Mouse (Mus musculus) erythroblast, embryonic 14.5 days (primary cell): ENCODE measurements around the gene Dnlz.

Source experiments
- GATA1 ChIP-seq: IDR thresholded peaks from 2 replicates; pipeline ENCODE4 v1.6.1; 2012; ENCODE audit warnings: low read length, inconsistent platforms, mixed read lengths
- TAL1 ChIP-seq: IDR thresholded peaks from 3 replicates; pipeline ENCODE4 v1.6.1; 2012; ENCODE audit warnings: low read length, inconsistent platforms, mixed read lengths

DNA sequence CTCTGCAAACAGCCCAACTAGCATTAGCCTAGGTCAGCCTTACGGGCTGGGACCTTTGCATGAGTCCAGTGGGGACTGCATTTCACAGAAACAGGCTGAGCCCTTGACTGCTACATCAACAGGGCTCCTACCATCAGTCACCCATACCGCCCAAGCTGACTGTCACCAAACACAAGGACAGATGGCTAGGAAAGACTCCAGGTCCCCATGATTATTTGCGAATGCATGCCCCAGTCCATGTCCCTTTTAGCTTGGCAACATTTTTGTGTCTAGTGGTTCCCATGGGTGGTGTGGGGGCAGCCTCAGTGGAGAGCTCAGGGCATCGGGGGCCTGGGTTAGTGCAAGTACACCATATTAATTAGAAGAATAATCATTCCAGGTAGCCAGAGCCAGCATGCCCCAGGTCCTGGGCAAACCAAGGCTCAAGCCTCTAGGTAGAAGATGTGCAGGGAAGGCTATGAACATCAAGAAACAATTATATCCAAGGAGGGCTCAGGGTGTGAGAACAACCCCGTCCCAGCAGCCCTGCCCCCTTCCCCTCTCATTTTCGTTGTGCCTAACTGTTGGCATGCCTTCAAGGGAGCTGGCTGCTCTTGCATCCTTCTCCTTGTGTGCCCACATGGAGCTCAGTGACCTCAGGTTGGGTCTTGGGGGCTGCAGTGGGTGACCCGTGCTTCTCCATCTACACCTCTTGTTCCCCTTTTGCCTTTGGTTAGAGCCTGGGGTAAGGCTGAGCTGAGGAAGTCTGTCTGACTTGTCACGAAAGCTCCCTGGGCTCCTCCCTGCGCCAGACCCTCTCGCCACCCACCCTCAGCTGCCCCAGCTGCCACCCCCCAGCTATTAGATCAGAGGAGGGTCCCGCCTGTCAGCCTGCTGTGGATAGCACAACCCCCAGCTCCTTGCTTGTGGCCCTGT lies 1.4 kb upstream of the Dnlz start:
- TF ChIP-seq GATA1, result no peak
- TF ChIP-seq TAL1, result no peak
